Mouse (Mus musculus): ENCODE results near the gene Ube2f. TPM values are rescaled to one million over a fixed set of nuclear protein-coding genes. Genes with fewer than 3 reads are reported as not detected.

Ube2f gene
- total RNA-seq, 1 experiment from 2014 or later = 34.9 TPM

DNA sequence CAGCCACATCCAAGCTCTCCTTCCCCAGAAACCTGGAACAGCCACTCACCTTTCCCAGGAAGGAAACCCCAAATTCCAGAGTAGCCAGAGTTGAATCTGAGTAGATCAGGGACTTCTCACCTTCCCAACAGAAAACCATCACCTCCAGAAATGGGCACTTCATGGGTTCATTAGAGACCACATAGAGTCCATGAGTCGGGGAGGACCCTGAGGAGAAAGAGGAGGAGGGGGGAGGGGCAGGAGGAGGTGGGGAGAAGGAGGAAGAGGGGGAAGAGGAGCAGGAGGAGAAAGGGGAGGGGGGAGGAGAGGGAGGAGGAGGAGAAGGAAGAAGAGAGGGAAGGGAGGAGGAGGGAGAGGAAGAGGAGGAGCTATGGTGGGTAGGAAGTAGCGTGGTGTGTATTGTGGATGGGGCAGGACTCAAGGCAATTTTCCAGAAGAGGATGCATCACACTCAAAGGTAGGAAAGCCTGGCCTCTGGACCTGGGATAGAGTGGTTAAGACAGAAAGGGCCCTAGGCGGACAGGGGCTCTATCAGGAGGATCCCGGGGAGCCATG is 75.5 kb downstream of the Ube2f start:
- no peak for ATAC-seq (ENCODE audit: extremely low read depth, insufficient number of reproducible peaks, low FRiP score, poor library complexity, severe bottlenecking)

- ATAC-seq (ENCODE audit: extremely low read depth, insufficient number of reproducible peaks, low FRiP score, poor library complexity, severe bottlenecking) = no peak
These were observed 82.0 kb downstream of the Ube2f start for GRCm38 (mm10) chr1:91332102-91332501.

GRCm38 (mm10) chr1:91333582-91333981 is 83.5 kb downstream of the Ube2f start:
- ATAC-seq (ENCODE audit: extremely low read depth, insufficient number of reproducible peaks, low FRiP score, poor library complexity, severe bottlenecking) = no peak

- no peak for ATAC-seq (ENCODE audit: extremely low read depth, insufficient number of reproducible peaks, low FRiP score, poor library complexity, severe bottlenecking)
These were observed 87.3 kb downstream of the Ube2f start for GRCm38 (mm10) chr1:91337355-91337754.

Other genes starting within 250 kb of the Ube2f start
- gene Rbm44, start 105.2 kb upstream of the Ube2f start, total RNA-seq (2017) = 1.5 TPM in 1 of 2 replicates, not detected in the other
- 10.1 and 10.8 TPM in 2 replicates for gene Ramp1, start 70.5 kb upstream of the Ube2f start, total RNA-seq (2017)
- gene Scly, start 48.0 kb downstream of the Ube2f start, total RNA-seq (2017) = 19.5 and 21.2 TPM in 2 replicates
- 0.12 TPM in 2 replicates for gene Espnl, start 71.8 kb downstream of the Ube2f start, total RNA-seq (2017)
- 0.12 TPM in 1 of 2 replicates, not detected in the other for gene Klhl30, start 100.7 kb downstream of the Ube2f start, total RNA-seq (2017)
- gene Erfe, start 116.1 kb downstream of the Ube2f start, total RNA-seq (2017) = not detected in 2 replicates
- gene Ilkap, start 148.5 kb downstream of the Ube2f start, total RNA-seq (2017) = 140 and 154 TPM in 2 replicates
- 19.1 and 25.7 TPM in 2 replicates for gene Hes6, start 163.7 kb downstream of the Ube2f start, total RNA-seq (2017)
- 6.5 and 15.8 TPM in 2 replicates for gene Per2, start 209.0 kb downstream of the Ube2f start, total RNA-seq (2017)
- 7.2 and 8.4 TPM in 2 replicates for gene Traf3ip1, start 244.3 kb downstream of the Ube2f start, total RNA-seq (2017)